Mouse (Mus musculus): ENCODE results near the gene BC029722. TPM values are rescaled to one million over a fixed set of nuclear protein-coding genes. Genes with fewer than 3 reads are reported as not detected.
A peak's percentile ranks its signal among the peaks of the same experiment; 100 is the strongest.

Gene BC029722
- polyA plus RNA-seq, 1 experiment: 31.9 TPM

DNA sequence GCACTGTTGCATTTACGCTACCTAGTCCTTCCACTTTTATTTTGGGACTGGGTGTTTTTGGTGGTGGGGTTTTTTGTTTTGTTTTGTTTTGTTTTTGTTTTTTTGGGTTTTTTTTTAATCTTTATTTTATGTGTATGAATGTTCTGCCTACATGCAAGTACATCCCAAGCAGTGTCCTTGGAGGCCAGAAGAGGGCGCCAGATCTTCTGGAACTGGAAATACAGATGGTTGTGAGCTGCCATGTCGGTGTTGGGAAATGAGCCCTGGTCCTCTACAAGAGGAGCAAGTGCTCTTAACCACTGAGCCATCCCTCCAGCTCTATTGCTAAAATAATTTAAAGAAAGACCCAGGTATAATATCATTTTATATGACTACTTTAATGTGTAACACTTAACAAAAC, 16.5 kb downstream of the BC029722 start:
- WGBS: 63% methylated on average over 3 of the region's 3 CpGs
- TF ChIP-seq CTCF (IDR thresholded peaks at IDR 0.05; ENCODE audit: extremely low read depth, insufficient read depth, insufficient read length, insufficient replicate concordance) (peak; percentile 25; the same call in 1 of the 2 replicates), POLR2A (IDR thresholded peaks at IDR 0.05; ENCODE audit: low read depth, low read length) (no peak)
- Histone ChIP-seq H3K27me3 (ENCODE audit: control insufficient read depth, insufficient read depth, low read length) (no peaks in the 10 kb centered on the region), H3K36me3 (ENCODE audit: control insufficient read depth, insufficient read depth, low read length) (no peaks in the 10 kb centered on the region), H3K4me1 (ENCODE audit: control insufficient read depth, insufficient read depth, insufficient read length) (no peaks in the 10 kb centered on the region), H3K4me3 (ENCODE audit: extremely low read depth, insufficient read depth, insufficient read length) (no peak overlapping the region), H3K27ac (ENCODE audit: insufficient read depth, low read length) (no peak overlapping the region)
- DNase-seq (ENCODE audit: low read depth in 1 of 2, low spot score in 2 of 2): no peak

DNA sequence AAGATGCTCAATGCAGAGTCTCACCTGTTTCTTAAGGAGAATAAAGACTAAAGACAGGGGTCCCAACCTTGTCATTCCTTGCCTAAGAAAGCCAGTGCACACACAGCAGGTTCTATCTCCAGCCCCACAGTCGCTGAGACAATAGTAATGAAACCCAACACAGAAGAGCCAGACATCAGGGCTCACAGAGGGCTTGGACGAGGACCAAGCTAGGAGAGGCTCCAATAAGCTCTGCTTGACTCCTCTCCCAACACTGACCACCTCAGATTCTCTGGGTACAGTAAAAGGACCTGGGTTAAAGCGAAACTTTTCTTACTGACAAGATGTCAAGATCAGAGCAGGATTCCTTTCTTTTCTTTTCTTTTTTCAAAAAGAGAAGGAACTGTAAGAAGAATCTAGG, 20.6 kb downstream of the BC029722 start:
- no peaks in the 10 kb centered on the region for H3K27me3 ChIP-seq (ENCODE audit: control insufficient read depth, insufficient read depth, low read length)
- no peaks in the 10 kb centered on the region for H3K36me3 ChIP-seq (ENCODE audit: control insufficient read depth, insufficient read depth, low read length)
- 56% methylated on average over 3 of the region's 3 CpGs for WGBS
- no peaks in the 10 kb centered on the region for H3K4me1 ChIP-seq (ENCODE audit: control insufficient read depth, insufficient read depth, insufficient read length)
- DNase-seq (ENCODE audit: low read depth in 1 of 2, low spot score in 2 of 2): no peak
- TF ChIP-seq CTCF (IDR thresholded peaks at IDR 0.05; ENCODE audit: extremely low read depth, insufficient read depth, insufficient read length, insufficient replicate concordance): no peak
- TF ChIP-seq POLR2A (IDR thresholded peaks at IDR 0.05; ENCODE audit: low read depth, low read length): no peak
- H3K4me3 ChIP-seq (ENCODE audit: extremely low read depth, insufficient read depth, insufficient read length): no peak overlapping the region
- H3K27ac ChIP-seq (ENCODE audit: insufficient read depth, low read length): no peak overlapping the region

DNA sequence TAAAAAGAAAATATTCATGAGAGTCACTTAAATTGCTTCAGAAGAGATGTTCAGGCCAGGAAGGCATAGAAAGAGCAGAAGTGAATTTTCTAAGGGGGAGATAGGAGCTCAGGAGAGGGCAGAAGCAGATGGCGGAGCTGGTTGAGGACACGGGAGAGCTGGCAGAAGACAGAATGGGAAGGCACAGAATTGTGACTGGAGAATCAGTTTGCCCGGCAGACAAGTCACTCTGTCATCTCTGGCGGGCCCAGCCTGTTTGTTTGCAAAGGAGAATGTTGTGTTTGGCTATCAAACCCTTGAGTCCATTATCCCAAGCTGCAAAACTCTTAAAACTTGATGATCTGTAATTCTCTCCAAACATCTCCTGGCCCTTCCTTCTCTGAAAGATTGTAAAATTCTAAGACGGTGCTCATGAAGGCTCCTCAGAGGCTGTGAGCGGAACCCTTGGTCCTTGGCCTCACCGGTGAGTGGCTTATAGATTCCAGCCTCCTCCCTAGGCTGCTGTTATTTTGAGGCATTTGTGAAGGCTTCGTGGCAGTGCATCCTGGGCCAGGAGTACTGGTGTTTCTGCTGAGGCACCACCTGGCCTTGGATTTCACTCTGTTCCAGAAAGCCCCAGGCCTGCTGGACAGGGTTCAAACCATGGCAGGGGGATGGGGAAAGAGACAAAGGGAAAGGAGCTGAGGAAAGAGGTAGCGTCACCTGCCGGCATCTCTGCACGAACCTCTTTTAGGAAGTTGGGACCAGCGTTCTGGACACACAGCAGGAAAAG, 24.4 kb downstream of the BC029722 start:
- WGBS: 90% methylated on average over 12 of the region's 12 CpGs
- no peaks in the 10 kb centered on the region for H3K27me3 ChIP-seq (ENCODE audit: control insufficient read depth, insufficient read depth, low read length)
- H3K27ac ChIP-seq (ENCODE audit: insufficient read depth, low read length): no peak overlapping the region
- H3K4me1 ChIP-seq (ENCODE audit: control insufficient read depth, insufficient read depth, insufficient read length): no peaks in the 10 kb centered on the region
- H3K4me3 ChIP-seq (ENCODE audit: extremely low read depth, insufficient read depth, insufficient read length): no peak overlapping the region
- no peak for DNase-seq (ENCODE audit: low read depth in 1 of 2, low spot score in 2 of 2)
- H3K36me3 ChIP-seq (ENCODE audit: control insufficient read depth, insufficient read depth, low read length): no peaks in the 10 kb centered on the region
- TF ChIP-seq POLR2A (IDR thresholded peaks at IDR 0.05; ENCODE audit: low read depth, low read length): no peak
- no peak for TF ChIP-seq CTCF (IDR thresholded peaks at IDR 0.05; ENCODE audit: extremely low read depth, insufficient read depth, insufficient read length, insufficient replicate concordance)

DNA sequence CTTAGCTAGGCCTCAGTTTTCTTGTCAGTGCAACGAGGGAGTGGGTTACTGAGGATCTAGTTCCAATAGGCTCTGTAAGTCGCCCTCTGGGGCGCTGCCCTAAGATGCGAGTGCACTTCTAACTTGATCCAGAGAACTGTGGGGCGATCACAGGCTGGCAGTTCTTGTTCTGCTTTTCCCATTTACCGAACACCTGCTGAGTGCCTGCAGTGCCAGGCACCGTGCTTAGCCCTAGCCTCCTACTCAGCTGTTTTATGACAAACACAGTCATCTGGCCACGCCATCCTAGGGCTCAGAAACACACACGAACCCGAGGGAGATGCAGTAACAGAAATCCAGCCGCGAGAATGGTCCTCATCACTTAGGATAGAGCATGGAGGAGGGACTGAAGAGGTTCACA, 26.3 kb downstream of the BC029722 start:
- Histone ChIP-seq H3K4me3 (ENCODE audit: extremely low read depth, insufficient read depth, insufficient read length) (no peak overlapping the region), H3K4me1 (ENCODE audit: control insufficient read depth, insufficient read depth, insufficient read length) (no peaks in the 10 kb centered on the region), H3K36me3 (ENCODE audit: control insufficient read depth, insufficient read depth, low read length) (no peaks in the 10 kb centered on the region), H3K27me3 (ENCODE audit: control insufficient read depth, insufficient read depth, low read length) (no peaks in the 10 kb centered on the region), H3K27ac (ENCODE audit: insufficient read depth, low read length) (no peak overlapping the region)
- no peak for DNase-seq (ENCODE audit: low read depth in 1 of 2, low spot score in 2 of 2)
- 21% methylated on average over 12 of the region's 12 CpGs for WGBS
- TF ChIP-seq CTCF (IDR thresholded peaks at IDR 0.05; ENCODE audit: extremely low read depth, insufficient read depth, insufficient read length, insufficient replicate concordance) (no peak), POLR2A (IDR thresholded peaks at IDR 0.05; ENCODE audit: low read depth, low read length) (no peak)

DNA sequence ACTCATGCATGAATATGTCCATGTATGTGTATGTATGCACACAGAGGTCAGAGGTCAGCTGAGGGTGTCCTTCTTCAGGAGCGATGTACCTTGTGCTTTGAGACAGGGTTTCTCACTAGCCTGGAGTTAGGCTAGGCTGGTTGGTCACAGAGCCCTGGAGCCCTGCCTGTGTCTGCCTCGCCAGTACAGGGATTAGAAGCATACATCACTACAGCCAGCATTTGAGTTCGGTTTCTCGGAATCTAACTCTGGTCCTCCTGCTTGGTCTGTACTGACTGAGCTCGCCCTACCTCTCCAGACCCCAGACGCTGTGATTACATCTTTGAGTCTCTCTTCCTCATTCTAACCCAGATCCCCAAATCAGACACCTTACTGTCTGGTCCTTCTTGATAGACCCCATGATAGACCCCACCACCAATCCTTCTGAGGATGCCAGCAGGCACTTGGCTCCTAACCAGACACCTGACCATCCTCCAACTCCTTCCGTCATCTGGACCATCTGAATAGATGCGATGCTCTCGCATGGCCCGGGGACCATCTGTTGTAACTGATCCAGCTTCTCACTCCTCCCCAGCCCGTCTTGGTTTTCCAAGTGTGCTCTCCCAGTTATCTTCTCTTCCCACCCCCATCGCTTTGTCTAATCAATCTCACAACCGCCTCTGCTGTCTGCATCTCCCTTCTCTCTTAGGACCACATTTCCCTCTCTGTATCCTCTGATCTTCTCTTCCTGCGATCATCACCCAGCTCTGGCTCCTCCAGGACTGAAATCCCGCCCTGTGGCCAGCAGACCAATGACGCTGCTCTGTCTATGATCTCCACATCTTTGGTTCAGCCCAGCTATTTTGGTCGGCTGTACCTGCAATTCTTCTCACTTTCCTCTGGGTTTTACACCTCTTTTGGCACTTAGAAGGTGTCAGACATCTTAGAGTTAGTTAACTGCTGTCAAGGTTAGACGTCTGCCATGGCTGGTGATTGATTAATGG, 31.0 kb downstream of the BC029722 start:
- WGBS: 66% methylated on average over 18 of the region's 18 CpGs

DNA sequence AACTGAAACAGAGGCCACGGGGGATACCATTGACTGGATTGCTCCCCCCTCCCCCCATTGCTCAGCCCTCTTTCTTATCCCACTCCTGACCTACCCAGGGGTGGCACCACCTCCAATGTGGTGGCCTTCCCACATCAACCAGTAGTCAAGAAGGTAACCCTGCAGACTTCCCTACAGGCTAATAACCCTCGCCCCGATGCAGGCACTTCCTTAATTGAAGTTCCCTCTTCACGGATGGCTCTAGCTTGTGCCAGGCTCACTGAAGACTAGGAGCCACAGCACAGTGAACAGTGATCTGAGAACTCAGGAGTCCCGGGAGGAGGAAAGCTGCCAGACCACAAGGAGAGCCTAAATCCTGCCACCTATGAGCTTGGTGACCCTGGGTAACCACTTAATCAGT, 32.3 kb downstream of the BC029722 start:
- DNase-seq (ENCODE audit: low read depth in 1 of 2, low spot score in 2 of 2): no peak
- no peak overlapping the region for H3K4me3 ChIP-seq (ENCODE audit: extremely low read depth, insufficient read depth, insufficient read length)
- WGBS: 24% methylated on average over 5 of the region's 5 CpGs
- H3K36me3 ChIP-seq (ENCODE audit: control insufficient read depth, insufficient read depth, low read length): no peaks in the 10 kb centered on the region
- H3K27ac ChIP-seq (ENCODE audit: insufficient read depth, low read length): no peak overlapping the region
- no peaks in the 10 kb centered on the region for H3K4me1 ChIP-seq (ENCODE audit: control insufficient read depth, insufficient read depth, insufficient read length)
- TF ChIP-seq CTCF (IDR thresholded peaks at IDR 0.05; ENCODE audit: extremely low read depth, insufficient read depth, insufficient read length, insufficient replicate concordance): no peak
- no peak for TF ChIP-seq POLR2A (IDR thresholded peaks at IDR 0.05; ENCODE audit: low read depth, low read length)
- H3K27me3 ChIP-seq (ENCODE audit: control insufficient read depth, insufficient read depth, low read length): no peaks in the 10 kb centered on the region

More for the DNA sequence above, 31.0 kb downstream of the BC029722 start:
- Histone ChIP-seq H3K4me1 (ENCODE audit: control insufficient read depth, insufficient read depth, insufficient read length) (no peaks in the 10 kb centered on the region), H3K4me3 (ENCODE audit: extremely low read depth, insufficient read depth, insufficient read length) (no peak overlapping the region), H3K27me3 (ENCODE audit: control insufficient read depth, insufficient read depth, low read length) (no peaks in the 10 kb centered on the region), H3K27ac (ENCODE audit: insufficient read depth, low read length) (no peak overlapping the region), H3K36me3 (ENCODE audit: control insufficient read depth, insufficient read depth, low read length) (no peaks in the 10 kb centered on the region)
- TF ChIP-seq CTCF (IDR thresholded peaks at IDR 0.05; ENCODE audit: extremely low read depth, insufficient read depth, insufficient read length, insufficient replicate concordance) (no peak), POLR2A (IDR thresholded peaks at IDR 0.05; ENCODE audit: low read depth, low read length) (no peak)
- no peak for DNase-seq (ENCODE audit: low read depth in 1 of 2, low spot score in 2 of 2)
